Mouse (Mus musculus) right cerebral cortex, postnatal 4 days (tissue): ENCODE results near the gene Acot5.
"Not testable (repeated sequence)": the region's sequence is repeated elsewhere in the genome, so short reads cannot be mapped to it uniquely, and the experiment has no call there.

Source experiments
- DNase-seq: peaks from one replicate; pipeline ENCODE4 v3.0.0-alpha.2; 2022

The Acot5 gene

GRCm38 (mm10) chr12:84063228-84063627, 5.9 kb upstream of the Acot5 start:
- no peak for DNase-seq

- no peak for DNase-seq
Measured at GRCm38 (mm10) chr12:84063833-84064232, 5.3 kb upstream of the Acot5 start.

GRCm38 (mm10) chr12:84064621-84065020, 4.5 kb upstream of the Acot5 start:
- DNase-seq, result no peak

- DNase-seq, result no peak
Measured at GRCm38 (mm10) chr12:84067752-84068151, 1.4 kb upstream of the Acot5 start.

- no peak for DNase-seq
Measured at GRCm38 (mm10) chr12:84068296-84068695, 829 bp upstream of the Acot5 start.

- DNase-seq, result peak; percentile 28
Measured at GRCm38 (mm10) chr12:84069582-84069981, 457 bp downstream of the Acot5 start.

- no peak for DNase-seq
Measured at GRCm38 (mm10) chr12:84071696-84072095, 2.6 kb downstream of the Acot5 start.

GRCm38 (mm10) chr12:84077371-84077990, 8.4 kb downstream of the Acot5 start:
- DNase-seq, result no peak

- DNase-seq, result no peak
Measured at GRCm38 (mm10) chr12:84083842-84084241, 14.7 kb downstream of the Acot5 start.

- DNase-seq, result no peak
Measured at GRCm38 (mm10) chr12:84084581-84084980, 15.5 kb downstream of the Acot5 start.

GRCm38 (mm10) chr12:84094666-84095065, 25.5 kb downstream of the Acot5 start:
- DNase-seq, result not testable (repeated sequence)

GRCm38 (mm10) chr12:84099605-84100004, 30.5 kb downstream of the Acot5 start:
- DNase-seq, result no peak

GRCm38 (mm10) chr12:84100071-84100470, 30.9 kb downstream of the Acot5 start:
- no peak for DNase-seq

GRCm38 (mm10) chr12:84100604-84101492, 31.7 kb downstream of the Acot5 start, which contains the start of gene Acot6:
Acot6 (plus strand) TSS chr12:84100654.
- peak; percentile 43 for DNase-seq

- DNase-seq, result no peak
Measured at GRCm38 (mm10) chr12:84101493-84101845, 32.3 kb downstream of the Acot5 start.

GRCm38 (mm10) chr12:84107012-84107411, 37.9 kb downstream of the Acot5 start:
- no peak for DNase-seq

- no peak for DNase-seq
Measured at GRCm38 (mm10) chr12:84107692-84108091, 38.6 kb downstream of the Acot5 start.

GRCm38 (mm10) chr12:84109924-84110323, 40.8 kb downstream of the Acot5 start:
- no peak for DNase-seq

- DNase-seq, result no peak
Measured at GRCm38 (mm10) chr12:84110814-84111213, 41.7 kb downstream of the Acot5 start.

GRCm38 (mm10) chr12:84113676-84114075, 44.6 kb downstream of the Acot5 start:
- no peak for DNase-seq

GRCm38 (mm10) chr12:84114153-84114994, 45.2 kb downstream of the Acot5 start, which contains the start of gene Dnal1:
Dnal1 (plus strand) TSS chr12:84114366.
- peak; percentile 89 for DNase-seq

- no peak for DNase-seq
Measured at GRCm38 (mm10) chr12:84119584-84119983, 50.5 kb downstream of the Acot5 start.
